Mouse (Mus musculus) telencephalon, adult 2 months (tissue): ENCODE results near the gene Plod1.

Source experiments
- DNase-seq: peaks from one replicate; pipeline ENCODE4 v3.0.0-alpha.2; 2011; ENCODE audit warnings: low read depth, low spot score

The Plod1 gene

GRCm38 (mm10) chr4:147936331-147936954 is at the start of gene Plod1:
Gene Plod1 (minus strand): TSS chr4:147936767.
- no peak for DNase-seq

DNA sequence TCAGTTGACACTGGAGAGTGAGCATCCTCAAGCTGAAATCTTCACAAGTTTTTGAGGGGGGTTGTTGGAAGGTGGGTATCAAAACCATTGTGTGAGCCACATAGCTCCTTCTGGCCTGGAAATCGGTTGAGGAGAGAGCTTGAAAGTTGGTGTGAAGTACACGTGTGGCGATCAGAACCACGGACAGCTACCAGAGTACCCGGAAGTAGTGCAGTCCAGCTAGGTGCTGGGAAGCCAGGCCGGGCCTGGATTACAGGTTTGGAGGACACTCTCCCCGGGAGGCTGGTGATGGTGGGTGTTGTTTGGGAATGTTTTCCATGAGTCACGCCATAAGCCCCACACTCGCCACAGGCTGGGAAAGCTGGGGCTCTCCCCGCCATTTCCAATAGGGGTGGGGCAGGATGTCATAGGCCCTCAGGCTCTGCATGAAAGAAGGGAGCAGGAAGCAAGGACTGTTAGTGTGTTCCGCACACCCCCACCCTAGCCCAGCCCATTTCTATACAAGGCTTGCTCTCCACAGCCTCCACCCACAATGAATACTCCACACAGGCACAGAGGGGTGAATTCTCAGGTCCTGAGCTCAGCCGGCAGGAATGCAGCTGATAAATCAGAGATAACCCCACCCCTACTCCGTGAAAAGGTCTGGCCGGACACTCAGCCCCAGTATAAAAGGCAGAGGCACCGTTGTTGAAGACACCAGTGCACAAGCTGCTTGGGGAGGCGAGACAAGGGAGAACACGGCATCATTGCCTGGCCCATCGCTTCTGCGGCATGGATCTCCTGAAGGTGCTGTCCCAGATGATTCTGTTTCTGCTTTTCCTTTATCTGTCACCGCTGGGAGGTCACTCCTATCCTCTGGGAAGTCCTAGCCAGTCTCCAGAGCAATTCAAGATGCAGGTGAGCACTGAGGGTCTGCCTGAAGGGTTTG is 48.9 kb upstream of the Plod1 start, which contains the start of gene Nppb:
Gene Nppb (plus strand): TSS at position 584 of the 928 bp plus-strand sequence.
- no peak for DNase-seq

DNA sequence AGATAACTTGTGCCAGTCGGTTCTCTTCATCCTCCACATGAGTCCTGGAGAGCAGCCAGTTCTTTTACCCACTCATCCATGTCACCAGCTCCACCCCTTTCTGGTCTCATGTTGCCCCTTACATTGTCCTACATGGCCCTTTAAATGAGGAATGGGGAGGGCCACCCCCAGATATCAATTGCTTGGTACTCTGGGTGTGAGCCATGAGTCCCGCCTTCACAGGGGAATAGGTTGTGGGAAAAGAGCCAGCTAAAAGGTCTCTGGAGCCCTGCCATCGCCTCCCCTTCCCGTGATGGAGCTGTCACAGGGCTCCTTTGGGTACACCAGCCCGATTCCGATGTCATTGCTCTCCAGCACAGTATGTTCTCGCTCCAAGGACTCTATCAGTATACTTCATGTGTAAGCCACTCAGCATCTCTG is 42.9 kb upstream of the Plod1 start:
- DNase-seq = no peak

DNA sequence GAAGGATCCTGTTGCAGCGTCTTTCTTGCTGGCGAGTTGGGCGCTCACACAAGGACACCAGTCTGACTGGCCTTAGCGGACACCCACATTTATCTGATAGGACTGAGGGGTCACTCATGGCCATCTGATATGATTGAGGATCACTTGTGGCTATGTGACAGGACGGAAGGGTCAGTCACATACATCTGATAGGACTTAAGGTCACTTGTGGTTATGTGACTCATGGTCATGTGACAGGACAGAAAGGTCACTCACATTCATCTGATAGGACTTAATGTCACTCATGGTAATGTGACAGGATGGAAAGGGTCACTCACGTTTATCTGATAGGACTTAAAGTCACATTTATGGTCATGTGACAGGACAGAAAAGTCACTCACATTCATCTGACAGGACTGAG is 41.8 kb upstream of the Plod1 start:
- DNase-seq = no peak

DNA sequence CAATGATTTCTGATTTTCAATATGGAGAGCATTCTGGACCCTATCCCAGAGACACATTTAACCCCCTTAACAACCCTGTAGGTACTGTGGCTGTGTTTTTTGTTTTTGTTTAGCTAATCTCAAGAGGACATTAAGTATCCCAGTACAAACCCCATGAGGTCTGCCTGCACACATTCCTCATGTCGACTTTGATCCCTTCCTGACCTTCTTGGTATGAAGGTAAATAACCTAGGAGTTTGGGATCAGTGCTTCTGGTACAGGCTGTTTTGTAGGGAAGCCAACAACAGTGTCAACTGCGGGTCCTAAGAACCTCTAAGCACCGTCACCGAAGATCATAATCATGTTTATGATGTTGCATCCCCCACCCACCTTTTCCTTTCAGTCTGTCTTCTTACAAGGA is 41.2 kb upstream of the Plod1 start:
- no peak for DNase-seq

GRCm38 (mm10) chr4:147976237-147976636 is 39.7 kb upstream of the Plod1 start:
- no peak for DNase-seq

- no peak for DNase-seq
These were observed 32.8 kb upstream of the Plod1 start for GRCm38 (mm10) chr4:147969337-147969736.

DNA sequence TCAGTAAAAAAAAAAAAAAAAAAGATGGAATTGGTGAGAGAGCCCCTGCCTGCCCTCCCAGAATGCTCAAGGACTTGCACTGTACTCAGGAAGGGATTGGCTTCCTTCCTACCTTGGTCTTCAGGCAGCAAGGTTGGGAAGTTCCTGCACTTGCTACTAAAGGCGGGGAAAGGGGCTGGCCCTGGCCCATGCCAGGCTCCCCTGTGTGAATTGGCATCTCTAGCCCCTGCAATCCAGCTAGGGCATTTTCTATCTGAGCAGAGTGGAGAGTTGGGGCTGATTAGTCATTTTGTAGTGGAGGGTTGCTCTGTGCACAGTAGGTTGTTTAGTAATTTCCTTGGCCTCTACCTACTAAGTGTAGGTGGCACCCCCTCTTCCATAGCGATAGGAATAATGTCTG is 32.2 kb upstream of the Plod1 start:
- DNase-seq = no peak

DNA sequence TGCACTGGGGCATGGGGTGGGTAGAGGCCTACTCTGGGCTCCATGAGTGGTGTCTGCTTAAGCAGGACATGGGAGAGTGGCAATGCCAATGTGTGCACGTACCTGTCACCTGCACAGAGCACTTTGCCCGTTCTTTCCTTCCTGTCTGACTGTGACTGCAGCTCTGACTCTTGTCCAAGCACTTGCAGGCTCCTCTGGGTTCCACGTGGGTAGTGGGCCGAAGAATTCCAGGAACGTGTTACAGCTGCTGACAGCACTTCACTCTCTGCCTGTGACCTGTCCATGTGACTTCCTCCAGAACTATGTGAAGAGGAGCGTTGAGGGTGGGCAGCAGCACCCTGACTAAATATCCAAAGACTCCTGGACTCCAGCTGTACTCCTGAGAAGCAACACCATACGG is 29.1 kb upstream of the Plod1 start:
- DNase-seq = no peak

- no peak for DNase-seq
These were observed 27.1 kb upstream of the Plod1 start for GRCm38 (mm10) chr4:147963623-147964022.

DNA sequence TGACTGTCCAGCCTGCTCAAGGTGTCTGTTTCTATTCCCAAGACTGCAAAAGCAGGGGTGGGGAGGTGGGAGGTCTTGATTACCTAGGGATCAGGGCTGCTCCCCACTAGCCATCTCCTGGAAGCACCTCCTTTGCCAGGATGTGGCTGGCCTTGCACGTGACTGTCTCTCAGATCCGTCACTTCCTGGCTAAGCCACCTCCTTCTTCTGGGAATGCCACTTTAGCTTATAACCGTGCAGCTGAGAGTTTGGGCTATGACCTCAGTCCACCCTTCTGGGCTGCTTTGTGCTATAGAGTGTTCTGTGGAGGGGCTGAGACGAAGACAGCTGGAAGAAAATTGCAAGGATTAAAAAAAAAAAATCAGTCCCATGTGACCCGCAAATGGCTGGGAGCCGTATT is 26.2 kb upstream of the Plod1 start:
- DNase-seq = no peak

- DNase-seq = no peak
These were observed 23.6 kb upstream of the Plod1 start for GRCm38 (mm10) chr4:147959881-147960831.

DNA sequence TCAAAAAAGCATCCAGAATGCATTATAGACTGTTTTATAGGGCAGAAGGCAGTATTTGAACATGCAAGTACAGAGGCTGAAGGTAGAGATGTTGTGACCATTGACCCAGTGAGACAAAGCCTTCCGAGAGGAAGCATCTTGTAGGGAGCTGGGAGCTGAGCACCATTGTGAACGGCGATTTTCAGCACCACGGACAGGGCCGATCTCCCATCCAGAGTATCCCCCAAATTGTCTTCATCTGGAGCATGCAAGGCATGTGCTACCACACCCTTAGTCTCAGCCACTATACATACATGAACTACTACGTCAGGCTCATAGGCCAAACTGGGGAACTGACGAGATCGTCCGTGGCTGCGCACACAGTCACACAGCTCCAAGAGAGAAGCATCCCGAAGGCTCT is 20.6 kb upstream of the Plod1 start:
- no peak for DNase-seq

DNA sequence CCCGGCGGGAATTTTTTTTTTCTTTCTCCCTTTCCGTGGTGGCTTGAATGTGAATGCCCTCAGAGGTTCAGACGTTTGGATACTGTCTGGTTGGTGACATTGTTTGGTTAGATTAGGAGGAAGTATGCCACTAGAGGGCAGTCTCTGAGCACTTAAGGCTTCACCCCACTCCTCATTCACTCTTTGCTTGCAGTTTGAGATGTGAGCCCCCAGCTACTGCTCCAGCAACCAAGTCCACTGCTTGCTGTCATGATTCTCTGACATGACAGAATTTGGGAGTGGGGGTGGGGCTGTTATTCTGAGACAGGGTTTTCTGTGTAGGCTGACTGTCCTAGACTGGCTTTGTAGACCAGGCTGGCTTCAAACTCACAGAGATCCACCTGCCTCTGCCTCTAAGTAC is 17.0 kb upstream of the Plod1 start:
- DNase-seq = no peak

DNA sequence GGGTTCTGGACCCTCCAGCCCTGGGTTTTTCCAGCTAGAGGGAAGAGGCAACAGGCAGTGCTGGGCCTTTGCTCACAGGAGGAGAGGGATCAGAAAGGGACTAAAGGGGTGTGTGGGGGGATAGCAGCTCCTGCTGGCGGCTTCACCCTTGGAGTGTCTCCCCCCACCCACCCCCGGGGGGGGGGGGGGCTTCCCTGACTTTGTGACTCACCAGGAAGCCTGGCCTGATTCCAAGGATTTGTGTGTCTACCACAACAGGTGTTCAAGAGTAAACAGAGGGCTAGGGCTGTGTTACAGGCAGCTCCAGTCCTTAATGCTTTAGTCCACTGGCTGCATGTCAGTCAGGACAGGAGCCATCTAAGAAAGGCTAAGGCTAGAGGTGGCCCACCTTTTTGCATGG is 10.9 kb upstream of the Plod1 start:
- DNase-seq = no peak

DNA sequence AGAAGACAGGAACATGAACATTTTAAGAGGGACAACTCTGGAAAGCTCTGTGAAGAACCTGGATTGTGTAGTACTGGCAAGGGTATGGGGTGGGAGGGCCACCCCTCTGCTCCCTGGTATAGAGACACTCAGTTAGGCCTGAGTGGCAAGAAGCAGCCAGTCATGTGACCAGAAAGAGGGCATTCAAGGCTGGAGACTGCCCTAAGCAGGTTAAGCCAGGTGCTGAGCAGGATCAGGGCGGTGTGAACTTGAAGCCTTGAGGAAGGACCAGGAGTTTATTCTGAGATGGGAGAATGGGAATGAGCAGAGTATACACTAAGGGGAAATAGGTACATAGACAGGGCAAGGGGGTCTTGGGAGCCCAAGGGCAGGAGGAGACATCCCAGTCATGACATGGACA is 6.4 kb upstream of the Plod1 start:
- no peak for DNase-seq

DNA sequence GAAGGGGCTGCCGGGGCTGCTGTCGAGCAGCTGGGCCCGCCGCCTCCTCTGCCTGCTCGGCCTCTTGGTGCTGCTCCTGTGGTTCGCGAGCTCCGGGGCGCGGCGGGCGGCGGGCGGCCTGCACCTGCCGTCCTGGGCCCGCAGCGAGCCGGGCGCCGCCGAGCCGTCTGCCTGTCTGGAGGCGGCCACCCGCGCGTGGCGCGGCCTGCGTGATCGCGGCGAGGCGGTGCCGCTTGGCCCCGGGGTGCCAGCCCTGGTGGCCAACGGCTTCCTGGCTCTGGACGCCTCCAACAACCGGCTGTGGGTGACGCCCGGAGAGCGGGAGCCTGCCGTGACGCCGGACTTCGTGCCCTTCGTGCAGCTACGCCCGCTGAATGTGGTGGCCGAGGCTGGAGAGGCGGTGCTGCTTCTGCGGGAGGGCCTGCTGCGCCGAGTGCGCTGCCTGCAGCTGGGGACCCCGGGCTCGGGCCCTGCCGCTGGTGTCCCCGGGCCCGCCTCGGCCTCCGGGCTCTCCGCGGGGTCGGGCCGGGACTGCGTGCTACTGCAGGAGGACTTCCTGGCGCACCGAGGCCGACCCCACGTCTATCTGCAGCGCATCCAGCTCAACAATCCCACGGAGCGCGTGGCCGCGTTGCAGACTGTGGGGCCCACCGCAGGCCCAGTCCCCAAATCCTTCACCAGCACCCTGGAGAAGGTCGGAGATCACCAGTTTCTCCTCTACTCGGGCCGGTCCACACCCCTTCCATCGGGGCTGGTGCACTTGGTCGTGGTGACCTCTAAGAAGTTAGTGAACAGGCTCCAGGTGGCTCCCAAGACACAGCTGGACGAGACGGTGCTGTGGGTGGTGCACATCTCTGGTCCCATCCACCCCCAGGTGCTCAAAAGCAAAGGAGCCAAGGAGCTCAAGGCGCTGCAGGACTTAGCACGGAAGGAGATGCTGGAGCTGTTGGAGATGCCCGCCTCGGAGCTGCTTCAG is 4.8 kb upstream of the Plod1 start:
- DNase-seq = no peak

- DNase-seq = peak; percentile 88
These were observed 4.0 kb upstream of the Plod1 start, which contains the start of gene 2510039O18Rik for GRCm38 (mm10) chr4:147940576-147941044. Gene 2510039O18Rik (plus strand): TSS chr4:147940895.

GRCm38 (mm10) chr4:147940111-147940510 is 3.5 kb upstream of the Plod1 start:
- no peak for DNase-seq
